Mouse (Mus musculus): Measurements from ENCODE around the gene Slc44a5. TPM values are rescaled to one million over a fixed set of nuclear protein-coding genes. Genes with fewer than 3 reads are reported as not detected.

The Slc44a5 gene
- polyA plus RNA-seq, 1 experiment from 2014 or later: 0.73 TPM

DNA sequence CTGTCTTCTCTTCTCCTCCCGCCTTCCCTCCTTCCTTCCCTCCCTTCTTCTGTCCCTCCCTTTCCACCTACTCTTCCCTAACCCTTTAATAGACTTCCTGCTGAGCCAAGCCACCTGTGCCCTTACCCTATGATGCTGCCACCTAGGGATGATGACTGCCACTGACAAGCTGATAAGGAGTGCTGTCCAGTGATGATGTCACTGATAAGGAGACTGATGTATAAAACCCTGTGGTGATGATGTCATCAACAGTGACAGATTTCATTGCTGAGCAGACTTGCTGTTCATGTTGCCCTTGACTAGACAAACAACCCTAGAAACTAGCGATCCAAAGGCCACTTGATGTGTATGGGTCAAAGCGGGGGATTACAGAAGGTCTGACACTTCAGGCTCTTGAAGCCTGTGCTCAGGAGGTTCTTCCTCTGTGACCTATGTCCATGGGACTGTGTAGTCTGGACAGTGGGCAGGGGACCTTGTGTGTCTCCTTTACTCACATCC is 206.2 kb downstream of the Slc44a5 start:
- H3K4me1 ChIP-seq: no peaks in the 10 kb centered on the region
- no peak for ATAC-seq (ENCODE audit: insufficient number of reproducible peaks, low FRiP score, low TSS enrichment, low read depth)
- no peak overlapping the region for H3K27ac ChIP-seq
- no peak overlapping the region for H3K4me2 ChIP-seq
- no peak overlapping the region for H3K9ac ChIP-seq
- H3K4me3 ChIP-seq: no peak overlapping the region
- no peaks in the 10 kb centered on the region for H3K9me3 ChIP-seq
- WGBS: 96% methylated on average over 3 of the region's 3 CpGs
- no peaks in the 10 kb centered on the region for H3K27me3 ChIP-seq
- no peaks in the 10 kb centered on the region for H3K36me3 ChIP-seq

DNA sequence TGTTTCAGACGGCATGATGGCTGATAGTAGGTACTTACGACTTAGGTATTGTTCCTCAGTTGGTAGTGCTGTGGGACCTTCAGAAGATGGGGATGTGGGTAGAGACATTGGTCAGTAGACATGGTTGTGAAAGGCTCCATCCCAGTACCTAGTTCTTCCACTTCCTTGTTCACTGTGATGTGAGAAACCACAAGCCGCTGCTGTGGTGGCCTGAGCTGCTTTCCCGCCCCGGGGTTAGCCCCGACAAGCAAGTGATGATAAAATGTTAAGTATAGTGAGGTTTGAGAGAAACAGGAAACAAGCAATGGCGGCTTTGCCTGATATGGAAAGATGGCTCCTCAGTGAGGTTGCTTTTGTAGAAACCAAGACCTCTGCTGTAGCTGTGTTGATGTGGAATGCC is 209.8 kb downstream of the Slc44a5 start:
- no peak overlapping the region for H3K9ac ChIP-seq
- no peaks in the 10 kb centered on the region for H3K27me3 ChIP-seq
- H3K27ac ChIP-seq: no peak overlapping the region
- no peaks in the 10 kb centered on the region for H3K36me3 ChIP-seq
- no peaks in the 10 kb centered on the region for H3K4me1 ChIP-seq
- no peak for ATAC-seq (ENCODE audit: insufficient number of reproducible peaks, low FRiP score, low TSS enrichment, low read depth)
- 92% methylated on average over 7 of the region's 7 CpGs for WGBS
- H3K4me3 ChIP-seq: no peak overlapping the region
- no peak overlapping the region for H3K4me2 ChIP-seq
- H3K9me3 ChIP-seq: no peaks in the 10 kb centered on the region

DNA sequence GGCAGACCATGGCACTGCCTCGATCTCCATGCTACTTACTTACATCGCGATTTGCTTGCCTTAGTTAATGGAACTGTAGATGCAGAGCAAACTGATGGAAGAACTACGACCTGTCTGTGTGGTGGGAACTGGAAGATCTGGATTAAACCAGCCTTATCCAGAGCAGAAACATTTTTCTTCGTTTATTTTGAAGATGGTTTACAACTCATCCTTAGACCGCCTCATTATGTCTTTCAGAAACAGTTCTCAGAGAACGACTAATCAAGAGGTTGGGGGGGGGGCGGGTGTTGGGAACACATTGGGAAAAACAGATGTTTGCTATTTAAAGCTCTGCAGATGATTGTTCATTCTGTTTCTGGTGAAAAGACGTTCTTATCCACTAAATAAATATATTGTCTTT is 210.7 kb downstream of the Slc44a5 start:
- Histone ChIP-seq H3K27me3 (no peaks in the 10 kb centered on the region), H3K4me3 (no peak overlapping the region), H3K9ac (no peak overlapping the region), H3K27ac (no peak overlapping the region), H3K36me3 (no peaks in the 10 kb centered on the region), H3K4me2 (no peak overlapping the region), H3K9me3 (no peaks in the 10 kb centered on the region), H3K4me1 (no peaks in the 10 kb centered on the region)
- WGBS: 68% methylated on average over 9 of the region's 9 CpGs
- no peak for ATAC-seq (ENCODE audit: insufficient number of reproducible peaks, low FRiP score, low TSS enrichment, low read depth)

DNA sequence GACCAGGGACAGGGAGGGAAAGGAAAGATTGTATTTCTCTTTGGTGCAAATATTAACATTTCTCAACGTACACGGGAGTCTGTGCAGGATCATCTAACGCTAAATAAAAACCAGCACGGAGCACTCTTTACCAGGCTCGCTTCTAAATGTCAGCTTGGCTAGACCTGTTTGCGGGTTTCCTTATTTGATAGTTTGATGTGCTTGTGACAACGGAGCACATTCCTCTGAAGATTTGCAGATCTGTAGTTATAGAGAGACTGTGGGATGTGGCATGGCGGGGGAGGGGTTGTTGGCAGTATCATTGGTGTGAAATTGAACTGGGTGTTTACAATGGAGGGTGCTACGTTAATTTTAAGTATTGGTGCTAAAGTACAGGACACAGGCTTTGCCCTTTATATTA is 215.4 kb downstream of the Slc44a5 start:
- 0 out of 2 replicates have a peak, but pooled peaks cover 6% of the 10 kb centered on the region for H3K27me3 ChIP-seq
- H3K36me3 ChIP-seq: no peaks in the 10 kb centered on the region
- no peaks in the 10 kb centered on the region for H3K4me1 ChIP-seq
- H3K9me3 ChIP-seq: no peaks in the 10 kb centered on the region
- no peak overlapping the region for H3K27ac ChIP-seq
- H3K4me3 ChIP-seq: no peak overlapping the region
- no peak for ATAC-seq (ENCODE audit: insufficient number of reproducible peaks, low FRiP score, low TSS enrichment, low read depth)
- no peak overlapping the region for H3K4me2 ChIP-seq
- WGBS: 43% methylated on average over 9 of the region's 9 CpGs
- H3K9ac ChIP-seq: no peak overlapping the region

DNA sequence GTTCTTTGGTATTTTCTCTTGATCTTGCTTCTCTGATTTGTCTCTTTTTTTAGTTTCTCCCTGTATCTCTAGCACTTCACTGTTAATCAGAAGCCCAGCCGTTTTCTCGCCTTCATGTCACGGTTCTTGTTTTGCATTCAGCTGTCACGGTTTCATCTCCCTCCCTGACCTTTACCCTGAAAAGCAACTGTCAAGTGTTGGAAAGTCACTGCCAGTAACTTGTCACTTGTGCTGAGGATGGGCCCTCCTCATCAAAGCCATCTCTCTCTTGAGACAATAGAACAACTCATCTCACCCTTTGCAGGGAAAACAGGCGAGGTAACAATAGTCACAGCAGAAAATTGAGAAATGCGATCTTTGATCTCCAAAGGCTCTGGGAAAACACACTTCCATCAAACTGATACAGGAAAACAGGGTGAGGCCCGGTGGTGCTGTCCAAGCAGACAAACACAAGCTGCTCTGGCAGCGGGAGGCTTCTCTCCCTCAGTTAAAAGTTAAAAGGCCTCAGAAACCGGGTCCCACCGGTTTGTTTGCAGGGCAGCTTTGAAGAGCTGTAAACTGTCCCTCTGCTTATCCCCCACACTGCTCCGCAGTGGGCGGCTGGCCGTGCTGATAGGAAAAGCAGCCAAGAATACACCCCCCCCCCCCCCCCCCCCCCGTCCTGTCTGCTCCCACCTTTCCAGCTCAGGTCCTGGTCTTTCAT is 219.2 kb downstream of the Slc44a5 start:
- H3K4me3 ChIP-seq: no peak overlapping the region
- no peak overlapping the region for H3K4me2 ChIP-seq
- no peaks in the 10 kb centered on the region for H3K36me3 ChIP-seq
- no peak overlapping the region for H3K27ac ChIP-seq
- H3K9ac ChIP-seq: no peak overlapping the region
- H3K9me3 ChIP-seq: no peaks in the 10 kb centered on the region
- no peak for ATAC-seq (ENCODE audit: insufficient number of reproducible peaks, low FRiP score, low TSS enrichment, low read depth)
- 0 out of 2 replicates have a peak, but pooled peaks cover 6% of the 10 kb centered on the region for H3K27me3 ChIP-seq
- no peaks in the 10 kb centered on the region for H3K4me1 ChIP-seq
- WGBS: 22% methylated on average over 13 of the region's 14 CpGs

DNA sequence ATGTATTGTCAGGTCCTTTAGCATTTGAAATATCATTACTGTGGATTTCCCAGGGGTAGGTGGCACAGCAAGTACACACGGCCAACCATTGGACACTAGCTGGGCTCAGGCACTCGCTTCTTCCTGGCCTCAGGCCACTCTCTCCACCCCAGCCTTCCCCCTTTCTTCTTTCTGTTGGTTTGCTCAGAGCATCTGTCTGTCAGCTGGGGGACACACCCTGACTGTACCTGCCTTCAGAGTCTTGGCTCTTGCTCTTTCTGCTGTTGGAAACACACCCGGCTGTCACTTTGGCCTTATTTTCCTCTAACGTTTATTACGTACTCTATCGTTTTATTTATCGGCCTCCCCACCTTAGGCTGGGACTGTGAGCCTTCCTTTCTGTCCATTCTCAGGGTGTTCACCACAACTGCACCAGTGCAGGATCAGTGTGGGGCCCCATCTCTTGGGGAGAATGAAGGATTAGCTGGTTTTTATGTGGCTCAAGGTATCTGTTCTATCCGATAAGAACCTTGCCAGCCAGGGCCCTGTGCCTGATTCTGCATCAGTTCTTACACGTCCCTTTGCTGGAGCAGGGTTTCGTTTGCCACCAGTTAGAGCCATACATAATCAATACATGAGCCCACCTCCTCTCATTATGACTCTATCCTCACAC is 220.1 kb downstream of the Slc44a5 start:
- Histone ChIP-seq H3K27me3 (0 out of 2 replicates have a peak, but pooled peaks cover 6% of the 10 kb centered on the region), H3K9ac (no peak overlapping the region), H3K4me1 (no peaks in the 10 kb centered on the region), H3K9me3 (no peaks in the 10 kb centered on the region), H3K27ac (no peak overlapping the region), H3K4me3 (no peak overlapping the region), H3K4me2 (no peak overlapping the region), H3K36me3 (no peaks in the 10 kb centered on the region)
- ATAC-seq (ENCODE audit: insufficient number of reproducible peaks, low FRiP score, low TSS enrichment, low read depth): no peak
- 49% methylated on average over 10 of the region's 10 CpGs for WGBS

DNA sequence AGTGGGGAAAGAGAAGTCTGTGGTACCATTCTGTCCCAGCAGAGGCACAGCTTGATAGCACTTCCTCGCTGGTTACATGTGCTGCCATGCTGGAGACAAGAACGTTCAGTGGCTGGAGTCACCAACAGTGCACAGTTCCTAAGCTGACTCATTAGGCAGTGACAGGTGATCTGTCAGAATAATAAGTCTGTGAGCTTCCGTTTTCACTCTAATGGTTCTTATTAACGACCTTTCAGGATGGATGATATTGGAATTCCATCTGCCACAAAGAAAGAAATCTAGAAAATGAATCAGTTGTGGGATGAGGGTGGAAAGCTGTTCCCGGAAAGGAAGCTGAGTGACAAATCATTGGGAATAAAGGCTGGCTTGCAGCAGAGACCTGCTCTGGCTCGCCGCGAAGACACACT is 227.2 kb downstream of the Slc44a5 start:
- 41% methylated on average over 8 of the region's 8 CpGs for WGBS
- Histone ChIP-seq H3K9ac (no peak overlapping the region), H3K36me3 (no peaks in the 10 kb centered on the region), H3K27me3 (no peaks in the 10 kb centered on the region), H3K27ac (no peak overlapping the region), H3K4me1 (no peaks in the 10 kb centered on the region), H3K4me3 (no peak overlapping the region), H3K9me3 (no peaks in the 10 kb centered on the region), H3K4me2 (no peak overlapping the region)
- no peak for ATAC-seq (ENCODE audit: insufficient number of reproducible peaks, low FRiP score, low TSS enrichment, low read depth)

DNA sequence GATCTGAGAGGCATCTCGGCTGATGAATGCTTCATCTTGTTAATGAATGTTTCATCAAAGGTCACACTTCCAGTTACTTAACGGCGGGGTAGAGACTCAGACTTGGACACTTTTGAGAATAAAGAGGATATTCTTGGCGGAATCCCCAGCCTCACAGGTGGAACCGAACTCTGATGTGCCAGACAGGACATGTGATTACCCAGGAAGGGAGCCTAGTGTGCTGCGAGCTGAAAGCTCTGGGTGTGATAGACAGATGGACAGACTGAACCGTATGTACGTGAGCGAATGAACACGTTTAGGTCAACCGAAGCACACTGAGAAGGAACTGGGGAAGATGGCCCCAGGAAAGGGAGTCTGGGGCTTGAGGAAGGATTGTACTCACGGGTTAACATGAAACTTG is 228.6 kb downstream of the Slc44a5 start:
- H3K9me3 ChIP-seq: no peaks in the 10 kb centered on the region
- H3K9ac ChIP-seq: no peak overlapping the region
- no peaks in the 10 kb centered on the region for H3K4me1 ChIP-seq
- no peaks in the 10 kb centered on the region for H3K36me3 ChIP-seq
- H3K4me2 ChIP-seq: no peak overlapping the region
- no peaks in the 10 kb centered on the region for H3K27me3 ChIP-seq
- no peak for ATAC-seq (ENCODE audit: insufficient number of reproducible peaks, low FRiP score, low TSS enrichment, low read depth)
- no peak overlapping the region for H3K27ac ChIP-seq
- H3K4me3 ChIP-seq: no peak overlapping the region
- WGBS: 85% methylated on average over 12 of the region's 12 CpGs

DNA sequence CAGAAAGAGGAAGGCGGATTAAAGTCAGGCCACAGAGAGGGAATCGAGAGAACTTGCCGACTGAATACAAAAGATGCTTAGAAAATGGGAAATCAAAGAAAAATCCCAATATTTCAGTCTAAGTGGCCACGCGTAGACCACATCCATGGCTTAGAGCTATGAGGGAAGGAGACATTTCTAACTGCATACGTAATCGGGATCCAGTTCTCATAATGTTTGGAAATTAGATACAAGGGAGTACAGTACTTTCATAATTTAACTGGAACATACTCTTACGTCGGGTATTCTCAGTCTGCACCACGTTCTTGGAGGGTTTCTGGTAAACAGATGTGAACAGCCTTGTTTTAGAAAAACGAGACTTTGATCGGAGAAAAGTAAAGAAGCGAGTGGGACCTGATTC is 229.1 kb downstream of the Slc44a5 start:
- no peaks in the 10 kb centered on the region for H3K9me3 ChIP-seq
- H3K9ac ChIP-seq: no peak overlapping the region
- no peak overlapping the region for H3K27ac ChIP-seq
- no peak overlapping the region for H3K4me3 ChIP-seq
- no peaks in the 10 kb centered on the region for H3K36me3 ChIP-seq
- ATAC-seq (ENCODE audit: insufficient number of reproducible peaks, low FRiP score, low TSS enrichment, low read depth): no peak
- WGBS: 69% methylated on average over 13 of the region's 13 CpGs
- no peak overlapping the region for H3K4me2 ChIP-seq
- no peaks in the 10 kb centered on the region for H3K4me1 ChIP-seq
- H3K27me3 ChIP-seq: no peaks in the 10 kb centered on the region

DNA sequence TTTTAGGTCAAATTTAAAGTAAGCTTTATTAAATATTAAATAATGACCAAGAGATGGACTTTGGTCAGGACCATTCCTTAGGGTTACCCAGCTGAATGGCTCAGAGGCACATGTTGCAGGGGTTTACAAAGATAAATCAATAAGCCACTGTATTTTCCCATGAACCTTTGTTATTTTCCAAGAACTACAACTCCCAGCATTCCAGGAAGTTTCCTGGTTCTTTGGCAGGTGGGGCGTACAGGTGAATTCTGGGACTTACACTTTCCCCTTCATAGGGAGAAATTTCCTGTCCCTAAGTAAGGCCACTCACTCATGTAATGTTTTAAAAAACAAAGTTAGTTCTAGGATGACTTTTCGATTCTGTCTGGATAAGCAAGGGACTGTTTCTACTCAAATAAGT is 235.2 kb downstream of the Slc44a5 start:
- 87% methylated on average over 2 of the region's 2 CpGs for WGBS
- Histone ChIP-seq H3K4me3 (no peak overlapping the region), H3K4me1 (no peaks in the 10 kb centered on the region), H3K27ac (no peak overlapping the region), H3K4me2 (no peak overlapping the region), H3K9ac (no peak overlapping the region), H3K36me3 (no peaks in the 10 kb centered on the region), H3K9me3 (no peaks in the 10 kb centered on the region), H3K27me3 (no peaks in the 10 kb centered on the region)
- no peak for ATAC-seq (ENCODE audit: insufficient number of reproducible peaks, low FRiP score, low TSS enrichment, low read depth)

DNA sequence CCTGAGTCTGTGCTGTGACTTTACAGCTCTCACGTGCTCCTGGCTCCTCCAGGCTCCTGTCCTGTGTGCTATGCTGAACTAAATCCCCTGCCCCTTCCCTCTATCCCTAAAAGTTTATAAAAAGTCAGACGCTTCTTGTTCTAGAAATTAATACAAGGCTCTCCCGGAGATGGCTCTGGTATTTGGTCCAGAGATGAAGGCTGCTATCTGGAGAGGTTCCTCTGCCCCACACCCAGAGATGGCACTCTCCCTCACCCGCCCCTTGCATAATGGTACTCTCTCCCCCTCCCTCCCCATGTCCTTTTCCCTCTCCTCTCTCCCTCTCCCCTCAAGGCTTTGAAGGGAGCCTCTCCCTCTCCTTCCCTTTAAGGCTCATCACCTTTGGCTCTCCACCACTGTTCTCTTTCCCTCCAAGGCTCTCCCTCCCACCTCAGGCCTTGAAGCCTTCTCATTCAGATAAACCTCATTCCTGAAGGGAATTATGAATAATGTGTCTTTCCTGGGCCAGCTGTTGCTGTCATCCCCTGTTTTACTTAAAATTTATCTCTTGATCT is 236.0 kb downstream of the Slc44a5 start:
- no peak for ATAC-seq (ENCODE audit: insufficient number of reproducible peaks, low FRiP score, low TSS enrichment, low read depth)
- Histone ChIP-seq H3K4me3 (no peak overlapping the region), H3K4me1 (no peaks in the 10 kb centered on the region), H3K4me2 (no peak overlapping the region), H3K27me3 (no peaks in the 10 kb centered on the region), H3K9me3 (no peaks in the 10 kb centered on the region), H3K36me3 (no peaks in the 10 kb centered on the region), H3K9ac (no peak overlapping the region), H3K27ac (no peak overlapping the region)
- WGBS: 27% methylated on average over 4 of the region's 4 CpGs

DNA sequence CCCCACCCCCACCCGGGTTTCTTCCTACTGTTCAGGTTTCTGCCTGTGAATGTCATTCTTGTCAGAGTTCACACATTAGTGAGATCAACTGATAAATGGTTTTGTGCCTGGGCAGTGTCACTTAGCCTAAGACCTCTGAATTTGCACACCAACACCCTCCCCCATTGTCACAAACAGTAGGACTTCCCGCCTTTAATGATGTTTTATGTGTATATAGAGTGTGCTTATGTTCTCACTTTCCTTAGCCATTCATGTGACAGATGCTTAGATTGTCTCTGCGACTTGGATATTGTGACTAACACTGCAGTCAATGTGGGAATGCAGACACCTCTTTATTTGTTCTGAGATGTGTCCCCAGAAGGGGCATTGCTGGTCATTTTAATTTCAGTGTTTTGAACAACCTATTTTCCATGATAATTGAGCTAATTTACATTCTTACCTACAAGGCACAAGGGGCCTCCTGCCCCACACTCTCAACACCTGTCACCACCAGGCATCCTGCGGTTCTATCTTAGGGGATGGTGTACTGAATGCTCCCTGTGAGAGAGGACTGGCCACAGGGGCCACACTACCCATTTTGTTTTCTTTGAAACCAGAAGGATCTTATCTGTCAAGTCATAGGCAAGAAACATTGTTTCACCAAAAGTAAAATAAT is 236.7 kb downstream of the Slc44a5 start:
- Histone ChIP-seq H3K27me3 (no peaks in the 10 kb centered on the region), H3K4me3 (no peak overlapping the region), H3K9ac (no peak overlapping the region), H3K4me1 (no peaks in the 10 kb centered on the region), H3K36me3 (no peaks in the 10 kb centered on the region), H3K27ac (no peak overlapping the region), H3K9me3 (no peaks in the 10 kb centered on the region), H3K4me2 (no peak overlapping the region)
- no peak for ATAC-seq (ENCODE audit: insufficient number of reproducible peaks, low FRiP score, low TSS enrichment, low read depth)
- 10% methylated on average over 4 of the region's 4 CpGs for WGBS
